Mouse (Mus musculus) CH12.LX (cell line): ENCODE measurements around the gene Prrx2.

Experiments
- CHD2 ChIP-seq: IDR thresholded peaks from 2 replicates; pipeline ENCODE4 v1.6.1; 2011; ENCODE audit warnings: low read length, improper control_type of control experiment
- CTCF ChIP-seq, 2 experiments: IDR thresholded peaks in 1 of 2; conservative IDR thresholded peaks in 1 of 2; 2 replicates each; pipeline ENCODE4 v1.5.1; 2011 to 2012; ENCODE audit warnings: low read depth in 2 of 2, low read length in 2 of 2, improper control_type of control experiment in 1 of 2, inconsistent platforms in 1 of 2, mild to moderate bottlenecking in 1 of 2, moderate library complexity in 1 of 2
- E2F4 ChIP-seq: IDR thresholded peaks from 2 replicates; pipeline ENCODE4 v1.6.1; 2011; ENCODE audit warnings: low read depth, low read length, improper control_type of control experiment; ENCODE audit not compliant: insufficient replicate concordance
- JUND ChIP-seq: conservative IDR thresholded peaks from 2 replicates; pipeline ENCODE4 v1.6.1; 2011; ENCODE audit warnings: low read depth, low read length, improper control_type of control experiment
- MAX ChIP-seq: IDR thresholded peaks from 2 replicates; pipeline ENCODE4 v1.6.1; 2011; ENCODE audit warnings: low read length, improper control_type of control experiment
- POLR2A ChIP-seq: IDR thresholded peaks from 2 replicates; pipeline ENCODE4 v1.6.1; 2011; ENCODE audit warnings: low read depth, mild to moderate bottlenecking, improper control_type of control experiment, low read length
- RCOR1 ChIP-seq: conservative IDR thresholded peaks from 2 replicates; pipeline ENCODE4 v1.6.1; 2012; ENCODE audit warnings: low read depth, mild to moderate bottlenecking, inconsistent platforms, low read length, improper control_type of control experiment
- USF2 ChIP-seq: conservative IDR thresholded peaks from 2 replicates; pipeline ENCODE4 v1.6.1; 2011; ENCODE audit warnings: low read depth, low read length, improper control_type of control experiment
- ZC3H11A ChIP-seq: IDR thresholded peaks from 2 replicates; pipeline ENCODE4 v1.6.1; 2012; ENCODE audit warnings: low read depth, mild to moderate bottlenecking, inconsistent platforms, low read length, improper control_type of control experiment
- ZMIZ1 ChIP-seq: IDR thresholded peaks from 2 replicates; pipeline ENCODE4 v1.6.1; 2012; ENCODE audit warnings: low read depth, mild to moderate bottlenecking, inconsistent platforms, low read length, improper control_type of control experiment

- TF ChIP-seq USF2 = no peak
- no peak for TF ChIP-seq ZC3H11A
- TF ChIP-seq RCOR1 = no peak
- TF ChIP-seq E2F4 = no peak
- TF ChIP-seq CTCF (conservative IDR thresholded peaks at IDR 0.05 in 1 of 2, IDR thresholded peaks at IDR 0.05 in 1 of 2; ENCODE audit: low read depth in 2 of 2, low read length in 2 of 2) = no peak
- no peak for TF ChIP-seq POLR2A
- TF ChIP-seq CHD2 = no peak
- no peak for TF ChIP-seq JUND
- no peak for TF ChIP-seq ZMIZ1
- no peak for TF ChIP-seq MAX
These were observed 80.6 kb downstream of the Prrx2 start for GRCm38 (mm10) chr2:30915376-30915775.
